Mouse (Mus musculus) testis, adult 2 months (tissue): ENCODE results near the gene Ercc8. TPM values are rescaled to one million over a fixed set of nuclear protein-coding genes. Genes with fewer than 3 reads are reported as not detected.

Source experiments
- H3K27ac ChIP-seq: fragments of 200-500 bp; 2 replicates; pipeline ENCODE4 v1.5.1; 2012; ENCODE audit warnings: low read depth, low read length; ENCODE audit not compliant: control insufficient read depth, insufficient read depth
- H3K27me3 ChIP-seq: fragments of 200-500 bp; 2 replicates; pipeline ENCODE4 v1.6.1; 2012; ENCODE audit warnings: mild to moderate bottlenecking, low read length, moderate library complexity; ENCODE audit not compliant: control insufficient read depth, insufficient read depth
- H3K36me3 ChIP-seq: fragments of 200-500 bp; 2 replicates; pipeline ENCODE4 v1.6.1; 2012; ENCODE audit warnings: mild to moderate bottlenecking, low read length; ENCODE audit not compliant: control insufficient read depth, insufficient read depth
- H3K4me1 ChIP-seq: fragments of 200-500 bp; 2 replicates; pipeline ENCODE4 v1.6.1; 2012; ENCODE audit warnings: low read length; ENCODE audit not compliant: control insufficient read depth, insufficient read depth
- H3K4me3 ChIP-seq: fragments of 200-500 bp; 2 replicates; pipeline ENCODE4 v1.5.1; 2012; ENCODE audit warnings: low read depth, mild to moderate bottlenecking, low read length, moderate library complexity, mixed read lengths; ENCODE audit not compliant: control insufficient read depth
- CTCF ChIP-seq: fragments of 200-500 bp; IDR thresholded peaks from 2 replicates; pipeline ENCODE4 v1.5.1; 2012; ENCODE audit warnings: low read depth, mild to moderate bottlenecking, inconsistent platforms, low read length, moderate library complexity; ENCODE audit not compliant: control insufficient read depth, insufficient read depth, insufficient replicate concordance
- POLR2A ChIP-seq: fragments of 200-500 bp; IDR thresholded peaks from 2 replicates; pipeline ENCODE4 v1.6.1; 2012; ENCODE audit warnings: low read depth, mild to moderate bottlenecking, inconsistent platforms, low read length, moderate library complexity; ENCODE audit not compliant: control insufficient read depth
- polyA plus RNA-seq: library from polyadenylated mRNA; depleted of rRNA; stranded (reverse); fragments of >200 nt; gene quantifications from 2 replicates; pipeline ENCODE4 v1.2.3, GENCODE M21; 2012

The Ercc8 gene
- polyA plus RNA-seq, 1 experiment = 30.1 TPM

DNA sequence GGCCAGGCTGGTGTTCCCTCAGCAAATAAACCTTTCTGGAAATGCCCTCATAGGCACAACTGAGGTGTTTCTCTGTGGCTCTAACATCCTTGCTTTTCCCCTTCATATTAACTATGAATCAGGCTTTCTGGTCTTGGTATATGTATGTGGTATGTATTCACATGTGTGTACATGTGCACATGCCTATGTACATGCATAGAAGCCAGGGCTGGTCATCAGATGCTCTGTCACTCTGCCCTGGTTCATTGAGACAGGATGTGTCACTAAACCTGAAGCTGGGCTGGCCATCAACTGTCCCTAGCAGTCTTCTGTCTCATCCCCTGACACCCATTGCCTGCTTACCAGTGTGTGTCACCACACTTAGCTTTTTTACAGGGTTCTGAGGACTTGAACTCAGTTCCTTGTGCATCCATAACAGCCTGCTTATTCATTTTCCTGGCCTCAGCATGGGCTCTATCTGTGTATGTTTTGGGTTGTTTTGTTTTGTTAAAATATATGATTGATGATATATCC lies 26.3 kb downstream of the Ercc8 start:
- H3K4me3 ChIP-seq = no peak overlapping the region
- no peak overlapping the region for H3K27ac ChIP-seq
- no peaks in the 10 kb centered on the region; the same call in 1 of the 2 replicates for H3K36me3 ChIP-seq
- TF ChIP-seq CTCF = no peak
- TF ChIP-seq POLR2A = no peak
- H3K4me1 ChIP-seq = no peaks in the 10 kb centered on the region
- H3K27me3 ChIP-seq = no peaks in the 10 kb centered on the region

DNA sequence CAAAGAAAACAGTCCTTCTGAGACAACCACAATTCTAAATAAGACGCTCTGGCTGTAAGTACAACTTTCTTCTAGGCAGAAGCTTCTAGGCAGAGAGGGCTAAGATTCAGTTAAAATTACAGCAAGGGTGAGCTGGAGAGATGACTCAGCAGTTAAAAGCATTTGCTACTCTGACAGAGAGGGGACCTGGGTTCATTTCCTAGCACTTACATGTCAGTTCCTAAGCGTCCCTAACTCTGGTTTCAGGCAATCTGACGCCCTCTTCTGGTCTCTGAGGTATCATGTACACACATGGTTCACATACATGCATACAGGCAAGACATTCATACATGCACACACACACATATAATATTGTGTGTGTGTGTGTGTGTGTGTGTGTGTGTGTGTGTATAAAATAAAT lies 27.0 kb downstream of the Ercc8 start:
- Histone ChIP-seq H3K27me3 (no peaks in the 10 kb centered on the region), H3K36me3 (no peaks in the 10 kb centered on the region; the same call in 1 of the 2 replicates), H3K4me3 (no peak overlapping the region), H3K4me1 (no peaks in the 10 kb centered on the region), H3K27ac (no peak overlapping the region)
- TF ChIP-seq POLR2A (no peak), CTCF (no peak)

DNA sequence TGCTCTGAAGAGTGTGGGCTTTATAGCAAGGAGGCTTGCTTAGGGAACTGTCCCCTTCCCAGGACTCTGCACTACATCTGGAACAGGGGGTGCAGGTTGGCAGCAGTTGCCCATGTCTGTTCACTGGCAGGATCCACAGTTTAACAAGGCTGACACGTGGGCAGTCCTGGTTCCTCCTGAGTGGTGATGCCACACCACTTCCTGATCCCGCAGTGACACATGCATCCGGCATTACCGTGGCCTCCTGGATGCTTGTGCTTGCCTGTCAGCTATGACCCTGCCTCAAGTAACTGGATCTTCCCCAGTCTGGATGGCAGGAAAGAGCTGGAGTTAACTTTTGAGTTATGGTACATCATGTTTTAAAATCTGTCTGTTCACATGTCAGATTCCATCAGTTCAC lies 29.5 kb downstream of the Ercc8 start:
- Histone ChIP-seq H3K36me3 (no peaks in the 10 kb centered on the region; the same call in 1 of the 2 replicates), H3K27me3 (no peaks in the 10 kb centered on the region), H3K4me1 (no peaks in the 10 kb centered on the region), H3K27ac (no peak overlapping the region), H3K4me3 (no peak overlapping the region)
- TF ChIP-seq POLR2A (no peak), CTCF (no peak)

DNA sequence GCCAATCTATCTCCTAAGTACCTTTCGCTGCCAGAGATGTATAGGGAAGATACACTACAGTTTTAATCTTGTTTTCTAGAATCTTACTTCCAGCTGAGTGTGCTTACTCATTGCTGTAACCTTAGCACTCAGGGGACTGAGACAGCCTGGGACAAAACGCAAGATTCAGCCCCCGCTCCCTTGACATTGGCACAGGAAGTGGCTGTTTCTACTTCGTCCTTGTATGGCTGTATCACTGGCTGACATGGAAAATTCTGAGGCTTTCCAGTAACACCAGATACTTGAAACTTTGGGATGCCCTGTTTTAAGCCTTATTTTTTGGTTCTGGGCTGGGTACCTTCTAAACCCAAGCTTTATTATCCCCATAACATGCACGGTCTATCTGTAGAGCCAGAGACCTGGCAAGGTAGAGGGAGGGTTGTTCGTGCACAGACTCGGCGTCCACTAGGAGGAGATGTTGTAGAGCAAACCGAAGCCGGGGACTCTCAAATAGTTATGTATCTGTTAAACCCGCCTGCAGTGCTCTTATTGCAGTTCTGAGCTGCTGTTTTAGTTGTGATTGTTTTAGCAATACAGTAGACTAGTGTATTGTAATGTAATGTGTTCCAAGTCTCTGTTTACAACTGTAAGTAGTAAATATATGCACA lies 32.7 kb downstream of the Ercc8 start:
- Histone ChIP-seq H3K4me3 (no peak overlapping the region), H3K27ac (no peak overlapping the region), H3K36me3 (no peaks in the 10 kb centered on the region; the same call in none of the 2 replicates), H3K4me1 (no peaks in the 10 kb centered on the region), H3K27me3 (no peaks in the 10 kb centered on the region)
- TF ChIP-seq CTCF (peak; percentile 30; the same call in 1 of the 2 replicates), POLR2A (no peak)

DNA sequence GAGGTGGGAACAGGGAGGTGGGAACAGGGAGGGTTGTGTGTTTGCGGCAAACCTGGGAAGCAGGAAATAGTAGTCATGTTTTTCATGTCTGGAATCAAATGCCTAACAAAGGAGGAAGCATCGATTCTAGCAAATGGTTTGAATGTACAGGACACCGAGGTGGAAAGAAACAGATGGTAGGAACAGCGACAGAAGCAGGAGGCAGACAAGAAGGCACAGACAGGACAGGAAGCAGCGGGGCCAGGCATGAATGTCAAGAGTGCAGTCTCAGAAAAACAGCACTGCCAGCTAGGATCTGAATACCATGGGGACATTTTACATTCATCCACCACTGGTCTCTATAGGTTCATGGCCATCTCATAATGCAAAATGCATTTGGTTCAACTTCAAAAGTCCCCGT lies 36.9 kb downstream of the Ercc8 start:
- no peak overlapping the region for H3K27ac ChIP-seq
- no peaks in the 10 kb centered on the region for H3K4me1 ChIP-seq
- no peak for TF ChIP-seq CTCF
- TF ChIP-seq POLR2A = no peak
- no peaks in the 10 kb centered on the region; the same call in 1 of the 2 replicates for H3K36me3 ChIP-seq
- no peak overlapping the region for H3K4me3 ChIP-seq
- H3K27me3 ChIP-seq = no peaks in the 10 kb centered on the region

DNA sequence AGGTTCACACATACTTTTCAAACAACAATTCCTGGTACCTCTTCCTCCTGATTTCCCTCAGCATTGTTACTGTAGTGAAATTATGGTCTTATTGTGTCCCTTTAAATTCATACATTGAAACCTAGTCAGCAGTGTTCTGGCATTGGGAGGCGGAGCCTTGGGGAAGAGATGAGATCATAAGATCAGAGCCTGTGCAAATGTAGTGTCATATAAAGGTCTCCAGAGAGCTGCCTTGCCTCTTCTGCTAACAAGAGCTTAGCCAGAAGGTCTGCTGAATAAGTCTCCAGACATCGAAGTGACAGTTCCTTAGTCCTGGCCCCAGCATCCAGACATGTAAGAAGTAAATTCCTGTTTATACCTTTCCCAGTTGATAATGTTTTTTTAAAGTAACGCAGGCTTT lies 46.3 kb downstream of the Ercc8 start:
- H3K27me3 ChIP-seq = no peaks in the 10 kb centered on the region
- H3K27ac ChIP-seq = no peak overlapping the region
- no peak overlapping the region for H3K4me3 ChIP-seq
- TF ChIP-seq POLR2A (no peak), CTCF (no peak)
- H3K4me1 ChIP-seq = no peaks in the 10 kb centered on the region
- H3K36me3 ChIP-seq = no peaks in the 10 kb centered on the region

DNA sequence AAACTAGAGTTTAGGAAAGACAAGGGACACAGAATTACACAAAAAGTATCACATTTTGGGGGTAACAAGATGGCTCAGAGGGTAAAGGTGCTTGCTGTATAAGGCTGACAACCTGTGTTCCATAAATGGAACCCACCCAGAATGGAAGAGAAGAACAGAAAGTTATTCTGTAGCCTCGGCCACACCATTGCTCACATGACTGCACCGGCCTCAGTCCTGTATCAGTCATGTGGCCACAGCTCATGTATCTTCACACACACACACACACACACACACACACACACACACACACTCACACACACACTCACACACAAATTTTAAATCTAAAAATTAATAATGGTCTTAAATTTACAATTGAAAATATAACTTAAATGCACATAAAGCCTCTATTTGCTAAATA lies 48.9 kb downstream of the Ercc8 start:
- H3K27me3 ChIP-seq = no peaks in the 10 kb centered on the region
- TF ChIP-seq CTCF (no peak), POLR2A (no peak)
- H3K36me3 ChIP-seq = no peaks in the 10 kb centered on the region
- H3K4me1 ChIP-seq = no peaks in the 10 kb centered on the region
- no peak overlapping the region for H3K4me3 ChIP-seq
- no peak overlapping the region for H3K27ac ChIP-seq

DNA sequence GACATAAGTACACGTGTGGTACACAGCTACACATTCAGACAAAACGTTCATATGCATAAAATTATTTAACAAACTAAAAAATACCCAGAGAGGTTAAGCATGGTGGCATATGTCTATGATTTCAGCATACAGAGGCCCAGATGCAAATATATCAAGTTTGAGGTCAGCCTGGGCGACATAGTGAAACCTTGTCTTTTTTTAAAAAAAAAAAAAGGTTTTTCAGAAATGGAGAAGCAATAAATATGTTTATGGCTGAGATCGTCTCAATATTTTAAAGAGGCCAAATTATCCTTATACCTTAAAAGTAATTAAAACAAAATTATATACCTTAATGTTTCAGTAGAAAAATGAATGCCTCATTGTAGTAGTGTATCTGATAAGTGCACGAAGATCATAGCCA lies 49.6 kb downstream of the Ercc8 start:
- no peak overlapping the region for H3K4me3 ChIP-seq
- no peaks in the 10 kb centered on the region for H3K36me3 ChIP-seq
- TF ChIP-seq POLR2A (no peak), CTCF (no peak)
- H3K4me1 ChIP-seq = no peaks in the 10 kb centered on the region
- no peaks in the 10 kb centered on the region for H3K27me3 ChIP-seq
- H3K27ac ChIP-seq = no peak overlapping the region
